Mouse (Mus musculus) liver, postnatal 0 days (tissue): Measurements from ENCODE around the gene Clcf1.

Experiments
- CTCF ChIP-seq: sonication (generic); IDR thresholded peaks from 2 replicates; pipeline ENCODE4 v1.5.1; 2016; ENCODE audit warnings: antibody characterized with exemption, low read depth
- EP300 ChIP-seq: IDR thresholded peaks from 2 replicates; pipeline ENCODE4 v1.6.1; 2016; ENCODE audit warnings: antibody characterized with exemption, low read depth, mild to moderate bottlenecking

DNA sequence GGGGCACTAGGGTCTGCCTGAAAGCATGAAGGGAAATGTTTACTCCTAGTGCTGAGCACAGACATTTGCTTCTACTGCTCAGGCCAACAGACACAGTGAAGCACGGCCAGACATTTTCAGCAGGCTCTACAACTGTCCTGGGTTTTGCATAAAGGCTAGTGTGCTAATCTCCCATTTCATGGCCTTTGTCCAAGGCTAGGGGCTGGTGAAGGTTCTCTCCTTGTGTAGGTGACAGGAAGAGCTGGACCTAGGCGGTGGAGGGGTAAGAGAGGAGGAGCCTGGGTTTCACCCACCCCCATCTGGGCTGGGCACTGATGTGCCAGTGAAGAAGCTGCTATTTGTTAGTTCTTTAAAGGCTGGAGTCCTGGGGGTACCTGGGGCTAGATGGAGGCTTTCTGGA lies 49.3 kb upstream of the Clcf1 start:
- no peak for TF ChIP-seq CTCF
- TF ChIP-seq EP300 = no peak
